Mouse (Mus musculus) WW6 (cell line): ENCODE data around the gene Ddx31.

Experiments used
- DNase-seq: peaks from one replicate; pipeline ENCODE4 v3.0.0-alpha.2; 2013; ENCODE audit warnings: low read depth, low spot score

Gene Ddx31

DNA sequence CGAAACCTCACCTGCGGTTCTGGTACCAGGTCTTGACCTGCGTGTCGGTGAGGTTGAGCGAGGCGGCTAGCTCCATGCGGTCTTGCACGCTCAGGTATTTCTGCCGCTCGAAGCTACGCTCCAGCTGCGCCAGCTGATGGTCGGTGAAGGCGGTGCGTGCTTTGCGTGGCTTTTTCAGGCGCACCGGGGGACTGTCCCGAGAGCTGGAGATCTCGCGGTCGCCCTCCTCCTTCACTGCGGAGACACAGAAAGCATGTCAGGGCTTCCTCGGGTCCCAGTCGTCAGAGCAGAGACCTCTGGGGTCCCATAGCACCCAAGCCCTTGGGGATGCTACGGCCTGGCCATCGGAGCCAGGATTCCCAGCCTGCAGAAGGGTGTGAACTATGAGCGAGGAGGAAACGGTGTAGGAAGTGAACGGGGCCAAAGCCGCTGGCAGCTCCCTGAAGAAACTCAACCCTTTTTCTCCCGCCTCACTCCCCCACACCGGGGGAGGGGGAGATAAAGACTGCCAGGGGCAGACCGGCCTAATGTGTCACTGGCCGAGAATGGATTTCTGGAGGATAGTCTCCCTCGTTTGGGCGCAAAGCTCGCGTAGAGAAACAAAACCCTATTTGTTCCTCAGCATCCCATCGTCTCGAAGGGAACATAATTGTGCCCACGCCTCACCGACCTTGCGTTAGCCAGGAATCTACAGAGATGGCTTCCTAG lies 71.3 kb downstream of the Ddx31 start:
- DNase-seq = no peak

DNA sequence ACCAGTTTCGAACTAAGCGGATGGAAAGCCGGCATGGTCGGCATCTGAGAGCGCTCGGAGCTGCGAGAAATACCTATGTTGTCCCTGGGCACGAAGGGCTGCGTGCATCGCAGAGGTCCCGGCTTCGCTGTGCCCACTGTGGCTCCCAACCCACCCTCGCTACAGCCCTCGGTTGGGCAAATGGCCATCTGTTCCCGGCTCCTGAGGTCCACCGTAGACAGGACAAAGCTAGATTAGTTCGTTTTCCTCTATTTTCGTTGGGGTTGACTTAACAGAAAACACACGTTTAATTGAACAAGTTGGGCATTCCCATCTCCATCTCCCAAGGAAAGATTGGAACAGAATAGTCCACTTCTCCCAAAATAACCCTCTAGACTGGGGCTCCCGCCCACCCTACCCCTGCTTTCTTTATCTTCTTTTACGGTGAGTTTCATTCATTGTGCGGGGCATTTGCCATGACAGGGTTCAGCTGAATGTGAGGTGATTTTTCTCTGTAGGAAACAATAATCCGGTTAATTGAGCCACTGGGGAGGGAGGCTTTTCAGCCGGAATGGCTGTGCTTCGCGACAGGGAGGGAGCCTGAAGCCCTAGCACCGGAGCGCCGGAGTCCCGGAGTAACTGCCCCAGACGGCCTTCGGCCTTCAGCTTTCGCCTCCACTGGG lies 72.0 kb downstream of the Ddx31 start:
- DNase-seq = no peak

DNA sequence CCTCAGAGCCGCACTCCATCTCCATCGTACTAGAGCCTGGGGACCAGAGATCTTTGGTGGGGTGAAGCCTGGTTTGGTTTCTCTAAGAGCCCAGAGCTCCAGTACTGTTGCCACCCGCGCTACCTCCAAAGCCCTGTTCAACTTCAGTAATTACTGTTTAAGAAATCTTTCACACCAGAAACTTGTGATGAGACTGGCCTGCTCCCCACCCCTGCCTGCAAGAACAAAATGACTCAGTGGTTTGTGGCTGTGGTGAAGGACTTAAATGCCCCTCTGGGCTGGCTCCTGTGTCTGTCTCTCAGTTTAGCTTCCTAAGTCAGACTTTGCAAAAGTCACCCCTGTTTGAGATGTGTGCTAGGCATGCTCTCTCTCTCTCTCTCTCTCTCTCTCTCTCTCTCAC lies 72.8 kb downstream of the Ddx31 start:
- no peak for DNase-seq

DNA sequence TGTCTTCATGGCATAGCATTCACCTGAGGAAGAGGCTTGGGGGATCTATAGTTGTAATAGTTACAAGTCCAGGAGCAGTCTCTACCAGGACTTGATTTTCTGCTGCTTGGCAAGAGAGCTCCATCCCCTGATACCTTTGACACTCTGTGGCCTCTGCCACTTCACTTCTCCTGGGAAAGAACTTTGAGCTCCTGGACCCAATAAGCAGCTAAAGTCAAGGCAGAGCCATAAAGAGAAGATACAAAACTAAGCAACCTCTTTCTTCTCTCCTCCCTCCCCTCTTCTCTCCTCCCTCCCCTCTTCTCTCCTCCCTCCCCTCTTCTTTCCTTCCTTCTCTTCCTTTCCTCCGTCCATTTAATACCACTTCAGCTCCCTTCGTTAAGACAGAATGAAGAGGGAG lies 73.9 kb downstream of the Ddx31 start:
- DNase-seq = no peak

DNA sequence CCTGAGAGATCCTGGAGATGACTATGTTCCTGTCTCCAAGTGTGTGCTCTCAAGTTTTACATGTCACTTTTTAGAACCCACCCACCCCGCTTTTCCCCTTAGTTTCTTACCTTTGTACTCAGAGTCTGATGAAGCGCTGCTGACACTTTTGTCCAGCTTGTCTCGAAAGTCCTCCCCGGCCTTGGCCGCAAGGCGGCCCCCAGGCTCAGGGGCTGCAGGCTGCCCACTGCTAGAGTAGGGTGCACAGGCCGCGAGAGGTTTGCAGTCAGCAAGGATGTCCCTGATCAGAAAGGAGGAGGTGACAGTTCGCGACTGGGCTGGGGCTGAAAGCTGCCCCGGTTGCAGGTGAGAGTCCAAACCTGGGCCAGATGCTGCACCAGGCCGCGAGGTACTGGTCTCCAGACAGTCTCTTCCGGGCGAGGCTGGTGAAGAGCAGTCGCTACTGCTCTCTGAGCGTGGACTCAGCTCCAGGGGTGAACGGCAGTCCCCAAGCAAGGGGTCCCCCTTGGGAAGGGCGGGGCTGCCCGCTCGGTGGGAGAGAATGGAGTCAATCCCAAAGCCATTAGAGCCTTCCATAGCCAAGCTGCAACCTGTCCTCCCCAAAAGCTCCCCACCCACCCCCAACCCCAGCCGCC lies 75.0 kb downstream of the Ddx31 start:
- no peak for DNase-seq

DNA sequence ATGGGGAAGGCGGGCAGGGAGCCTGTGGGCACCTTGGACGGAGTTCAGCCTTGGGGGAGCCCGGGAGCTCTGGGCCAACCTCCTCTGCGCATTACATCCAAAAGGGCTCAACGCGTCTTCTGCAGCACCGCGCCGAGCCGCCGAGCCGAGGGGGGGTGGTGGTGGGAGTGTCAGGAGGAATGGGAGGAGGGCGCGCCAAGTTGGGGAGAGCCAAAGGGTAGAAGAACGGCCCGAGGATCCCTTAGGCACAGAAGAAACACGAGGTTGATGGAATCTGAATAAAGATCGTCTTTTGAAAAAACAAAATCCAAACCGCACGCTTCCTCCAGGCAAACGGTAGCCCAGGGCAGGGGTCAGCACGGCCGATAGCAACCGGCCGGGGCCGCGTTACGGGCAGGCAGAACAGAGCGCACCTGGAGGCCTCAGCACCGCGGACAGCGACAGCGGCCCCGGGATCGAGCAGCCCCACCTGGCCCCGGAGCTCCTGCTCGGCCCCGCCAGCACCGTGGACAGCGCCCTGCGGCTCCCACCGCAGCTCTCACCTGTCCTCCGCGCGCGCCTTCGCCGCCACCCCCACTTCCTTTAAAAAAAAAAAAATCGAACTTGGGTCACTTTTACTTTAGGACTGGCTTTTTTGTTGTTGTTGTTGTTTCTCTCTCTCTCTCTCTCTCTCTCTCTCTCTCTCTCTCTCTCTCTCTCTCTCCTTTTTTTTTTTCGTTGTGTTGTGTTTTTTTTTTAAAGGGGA lies 75.7 kb downstream of the Ddx31 start:
- peak; percentile 73 for DNase-seq

DNA sequence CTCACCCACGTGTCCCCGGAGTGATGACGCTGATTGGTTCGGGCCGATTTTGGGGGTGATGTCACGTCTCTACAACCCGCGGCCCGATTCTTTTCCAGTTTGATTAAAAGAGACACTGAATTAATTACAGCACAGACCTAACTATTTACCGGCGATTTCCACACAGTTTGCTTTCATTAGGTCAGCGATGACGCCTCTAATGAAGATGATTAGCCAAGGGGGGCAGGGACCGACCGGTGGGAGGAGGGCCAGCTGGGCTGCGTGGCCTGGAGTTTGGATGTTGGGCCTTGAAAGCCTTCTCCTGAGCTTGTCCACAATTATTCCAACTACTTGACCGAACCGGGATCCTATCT lies 76.3 kb downstream of the Ddx31 start, which contains the start of gene Barhl1:
TSS of gene Barhl1 (minus strand) at position 156 of the 353 bp plus-strand sequence.
- no peak for DNase-seq

DNA sequence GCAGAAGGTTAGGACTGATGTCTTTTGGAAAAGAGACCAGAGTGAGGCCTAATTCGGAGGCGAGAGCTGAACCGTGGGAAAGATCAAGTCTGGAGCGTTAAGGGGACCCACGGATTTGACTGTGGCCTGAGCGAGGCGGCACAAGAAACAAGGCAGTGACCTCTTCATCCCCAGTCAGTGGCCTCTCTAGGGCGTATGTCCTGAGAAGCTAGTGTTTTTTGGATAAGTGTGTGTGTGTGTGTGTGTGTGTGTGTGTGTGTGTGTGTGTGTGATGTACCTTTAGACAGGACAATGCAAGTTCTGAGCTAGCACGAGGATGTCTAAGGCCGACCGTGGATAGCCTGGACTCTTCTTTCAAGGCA lies 76.9 kb downstream of the Ddx31 start:
- no peak for DNase-seq

DNA sequence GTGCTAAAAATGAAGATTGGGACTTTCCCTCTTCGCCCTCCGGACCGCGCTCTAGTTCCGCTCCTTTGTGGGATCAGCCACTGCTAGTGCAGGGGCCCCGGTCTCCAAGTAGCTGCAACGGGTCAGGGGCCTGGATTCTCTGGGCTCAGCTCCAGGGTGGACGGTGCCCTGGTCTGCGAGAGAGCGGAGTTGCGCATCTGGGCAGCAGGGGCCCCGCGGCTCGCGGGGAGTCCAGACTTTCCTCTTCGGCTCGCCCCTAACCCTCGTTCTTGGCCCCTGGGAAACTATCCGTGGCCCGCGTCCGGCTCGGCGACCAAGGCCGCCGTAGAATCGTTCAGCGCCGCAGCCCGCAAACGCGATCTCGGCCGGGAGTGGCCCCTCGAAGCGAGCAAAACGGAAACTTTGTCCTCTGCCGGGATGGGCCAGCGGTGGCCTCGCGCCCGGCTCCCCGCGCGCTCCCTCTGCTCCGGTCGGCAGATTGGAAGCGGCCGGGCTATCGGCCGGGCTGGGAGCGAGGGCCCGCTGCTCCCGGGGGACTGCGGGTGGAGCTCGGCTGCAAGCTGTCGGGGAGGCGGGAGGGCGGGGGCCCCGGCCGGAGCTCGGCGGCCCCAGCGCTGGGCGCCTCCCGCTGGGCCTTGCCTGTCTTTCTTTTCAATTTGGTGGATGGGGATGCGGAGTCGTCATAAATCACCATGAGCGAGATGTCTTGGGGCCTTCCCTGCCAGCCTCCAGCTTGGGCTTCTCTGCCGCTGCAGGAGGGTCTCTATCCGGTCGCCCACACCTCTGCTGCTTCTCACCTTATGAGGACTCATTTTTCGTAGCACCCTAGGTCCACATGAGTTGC lies 77.5 kb downstream of the Ddx31 start:
- DNase-seq = no peak

DNA sequence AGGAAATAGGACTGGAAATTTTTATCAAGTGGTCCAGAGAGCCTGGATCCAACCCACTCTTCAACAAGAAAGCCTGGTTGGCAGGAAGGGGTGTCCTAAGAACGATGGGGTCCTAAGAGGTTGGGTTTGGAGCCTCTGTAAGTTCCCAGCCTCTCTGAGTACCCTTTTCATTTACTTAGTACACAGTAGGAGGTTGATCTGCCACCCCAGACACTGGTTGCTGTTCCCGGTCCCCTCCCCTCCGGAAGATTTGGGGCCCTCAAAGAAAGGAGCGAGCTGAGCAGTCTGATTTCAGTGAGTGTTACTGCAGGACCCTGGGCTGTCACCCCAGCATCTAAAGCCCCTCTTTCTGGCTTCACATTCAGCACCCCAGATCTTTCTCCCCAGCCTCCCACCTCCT lies 78.8 kb downstream of the Ddx31 start:
- DNase-seq = no peak

DNA sequence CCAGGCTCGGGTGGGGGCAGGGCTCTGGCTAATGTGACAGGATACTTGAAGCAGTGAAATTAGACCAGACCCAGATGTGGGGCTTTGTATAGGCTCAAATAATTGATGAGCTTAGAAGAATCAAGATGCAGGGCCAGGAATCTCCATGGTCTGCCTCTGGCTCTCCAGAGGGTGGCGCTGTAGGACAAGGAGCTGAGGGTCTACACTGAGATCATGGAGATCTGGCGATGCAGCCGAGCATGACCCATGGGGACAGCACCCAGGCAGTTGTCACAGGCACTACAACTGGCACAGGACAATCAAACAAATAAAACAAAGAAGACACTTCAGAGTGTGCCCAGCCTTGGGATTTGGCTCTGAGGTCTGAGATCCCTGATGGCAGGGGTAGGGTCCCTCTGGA lies 83.7 kb downstream of the Ddx31 start:
- no peak for DNase-seq

DNA sequence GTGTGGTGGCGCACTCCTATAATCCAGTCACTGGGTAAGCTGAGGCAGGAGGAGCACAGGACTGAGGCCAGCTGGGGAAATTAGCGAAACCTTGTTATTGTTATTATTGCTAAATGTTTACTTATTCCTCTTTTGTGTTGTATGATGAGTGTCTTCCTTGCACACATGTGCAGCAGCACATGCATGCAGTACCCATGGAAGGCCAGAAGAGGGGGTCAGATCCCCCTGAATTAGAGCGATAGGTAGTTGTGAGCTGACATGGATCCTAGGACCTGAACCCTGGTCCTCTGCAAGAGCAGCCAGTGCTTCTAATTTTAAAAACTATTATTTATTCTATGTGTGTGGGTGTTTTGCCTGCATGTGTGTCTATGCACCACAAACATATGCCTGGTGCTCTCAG lies 90.4 kb downstream of the Ddx31 start:
- DNase-seq = no peak

DNA sequence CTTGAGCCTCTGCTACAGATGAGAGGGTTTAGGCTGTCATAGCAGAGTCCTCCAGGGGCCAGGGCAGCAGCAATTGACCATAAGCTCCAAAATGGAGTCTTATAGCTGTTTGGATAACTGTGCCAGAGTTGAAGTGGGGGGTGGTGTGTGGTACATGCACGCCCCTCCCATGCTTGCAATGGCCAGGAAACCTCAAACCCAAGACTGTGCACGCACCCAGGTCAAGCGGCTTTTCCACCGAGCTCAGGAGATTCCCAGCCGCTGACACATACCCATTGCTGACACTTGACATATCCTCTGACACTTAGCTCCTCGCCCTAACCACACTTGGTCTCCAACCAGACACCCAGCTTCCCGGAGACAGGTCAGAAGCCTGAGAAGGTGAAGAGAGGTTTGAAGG lies 98.8 kb downstream of the Ddx31 start:
- DNase-seq = no peak

DNA sequence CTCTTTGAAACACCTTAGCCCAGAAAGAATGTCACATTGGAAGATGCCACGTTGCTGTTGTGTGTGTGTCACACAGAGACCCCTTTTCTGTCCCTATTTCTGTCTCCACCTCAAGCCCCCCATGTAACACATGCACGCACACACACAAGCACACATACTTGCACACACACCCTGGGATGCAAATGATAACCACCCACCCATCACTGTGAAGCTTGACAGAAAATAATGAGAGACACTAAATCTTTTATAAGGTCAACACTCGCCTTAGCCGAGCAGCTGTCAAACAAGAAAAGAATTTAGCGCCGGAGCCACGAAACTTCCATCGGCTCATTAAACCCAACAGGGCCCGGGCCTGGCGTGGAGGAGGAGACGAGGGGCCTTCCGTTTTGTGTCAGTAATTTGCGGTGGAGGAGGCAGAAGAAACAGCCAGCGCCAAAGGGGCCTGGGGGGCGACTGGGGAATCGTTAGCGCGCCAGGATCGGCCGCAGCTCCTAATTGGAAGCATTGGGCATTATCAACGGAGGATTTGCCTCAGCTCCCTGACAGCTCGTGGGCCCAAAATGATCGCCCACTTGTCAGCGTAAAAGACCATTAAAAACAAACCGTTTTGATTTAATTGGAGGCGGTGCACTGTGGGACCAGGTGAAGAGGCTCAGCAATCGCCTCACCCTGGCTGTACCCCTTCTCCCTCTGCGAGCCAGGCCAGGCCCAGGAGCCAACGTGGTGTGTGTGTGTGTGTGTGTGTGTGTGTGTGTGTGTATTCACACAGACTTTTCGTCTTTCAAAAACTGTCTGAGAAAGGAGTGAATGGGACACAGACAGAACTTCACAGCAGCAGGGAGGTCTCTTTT lies 103.7 kb downstream of the Ddx31 start:
- no peak for DNase-seq

DNA sequence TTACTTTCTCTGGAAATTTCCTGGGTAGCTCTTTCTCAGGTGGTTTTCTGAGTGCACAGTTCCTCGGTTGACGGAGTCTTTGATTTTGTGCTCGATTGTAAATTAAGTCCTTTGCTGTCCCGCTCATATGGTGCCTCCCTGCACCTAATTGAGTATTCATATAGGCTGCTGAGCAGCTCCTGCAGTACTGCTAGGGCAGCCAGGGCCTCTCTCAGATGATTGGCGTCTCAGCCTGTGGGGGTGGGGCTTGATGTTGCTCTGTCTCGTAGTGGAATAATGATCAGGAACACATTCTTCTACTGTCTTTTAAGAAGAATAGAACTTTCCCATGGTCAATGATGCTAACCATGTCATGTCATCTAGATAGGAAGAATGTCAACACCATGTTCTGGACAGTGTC lies 105.2 kb downstream of the Ddx31 start:
- DNase-seq = no peak

DNA sequence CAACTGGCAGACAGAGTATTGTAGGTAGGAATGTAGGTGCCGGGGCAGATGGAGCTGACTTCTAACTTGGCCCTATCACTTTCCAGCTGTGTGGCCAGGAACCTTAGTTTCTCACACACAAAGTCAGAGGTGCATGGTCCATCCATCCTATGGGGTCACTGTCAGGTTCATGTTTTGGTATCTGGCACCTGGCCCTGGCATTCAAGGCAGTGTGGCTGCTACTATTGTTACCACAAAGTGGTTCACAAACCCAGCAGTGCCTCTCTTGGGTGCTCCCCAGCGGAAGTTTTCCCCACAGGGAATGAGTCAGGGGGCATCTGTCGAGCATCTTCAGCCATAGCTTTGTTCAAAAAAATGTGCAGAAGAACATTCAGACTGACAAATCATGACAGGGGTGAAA lies 106.1 kb downstream of the Ddx31 start:
- DNase-seq = no peak

DNA sequence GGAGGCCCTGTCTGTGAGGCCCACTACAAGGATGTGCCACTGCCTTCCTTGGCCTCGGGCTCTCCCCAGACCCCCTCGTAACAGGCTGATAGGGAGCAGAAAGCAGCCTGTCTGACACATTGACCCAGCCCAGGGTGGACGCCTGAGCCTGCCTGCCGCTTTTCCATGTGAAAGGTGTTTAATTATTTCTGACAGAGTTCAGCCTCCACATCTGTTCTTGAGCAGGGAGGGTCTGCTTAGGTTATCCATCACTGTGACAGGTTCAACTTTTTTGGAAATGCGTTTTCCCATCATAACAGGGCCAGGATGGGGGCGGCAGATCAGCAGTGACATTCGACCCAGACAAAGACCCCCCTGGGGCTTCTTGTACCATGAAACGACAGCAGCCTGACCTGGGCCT lies 112.8 kb downstream of the Ddx31 start:
- no peak for DNase-seq

DNA sequence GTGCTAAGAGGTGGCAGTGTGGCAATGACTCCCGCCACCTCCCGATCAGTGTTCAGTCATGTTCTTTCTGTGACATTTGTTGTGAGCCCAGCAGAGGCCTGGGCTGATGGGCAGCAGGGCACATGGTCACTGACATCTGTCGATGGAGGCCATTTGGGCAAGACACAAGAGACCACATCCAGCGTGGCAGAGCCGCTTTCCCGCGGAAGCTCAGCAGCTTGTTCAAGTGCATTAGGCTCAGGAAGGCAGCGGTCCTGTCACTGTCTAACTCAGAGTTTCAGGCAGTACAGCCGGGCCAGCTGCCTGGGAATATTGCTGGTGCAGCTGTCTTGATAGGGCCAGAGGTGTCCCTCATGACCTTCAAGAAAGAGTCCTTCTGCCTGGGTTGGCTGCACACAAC lies 114.4 kb downstream of the Ddx31 start:
- no peak for DNase-seq
